Mouse (Mus musculus): ENCODE data around the gene Pawr.

Pawr gene

GRCm38 (mm10) chr10:108356601-108357187 lies 24.8 kb downstream of the Pawr start:
- no peak for DNase-seq (ENCODE audit: low read depth, low spot score)

- no peak for DNase-seq (ENCODE audit: low read depth, low spot score)
Observed at GRCm38 (mm10) chr10:108359974-108360373, 28.1 kb downstream of the Pawr start.

GRCm38 (mm10) chr10:108360801-108361200 lies 28.9 kb downstream of the Pawr start:
- no peak for DNase-seq (ENCODE audit: low read depth, low spot score)

DNA sequence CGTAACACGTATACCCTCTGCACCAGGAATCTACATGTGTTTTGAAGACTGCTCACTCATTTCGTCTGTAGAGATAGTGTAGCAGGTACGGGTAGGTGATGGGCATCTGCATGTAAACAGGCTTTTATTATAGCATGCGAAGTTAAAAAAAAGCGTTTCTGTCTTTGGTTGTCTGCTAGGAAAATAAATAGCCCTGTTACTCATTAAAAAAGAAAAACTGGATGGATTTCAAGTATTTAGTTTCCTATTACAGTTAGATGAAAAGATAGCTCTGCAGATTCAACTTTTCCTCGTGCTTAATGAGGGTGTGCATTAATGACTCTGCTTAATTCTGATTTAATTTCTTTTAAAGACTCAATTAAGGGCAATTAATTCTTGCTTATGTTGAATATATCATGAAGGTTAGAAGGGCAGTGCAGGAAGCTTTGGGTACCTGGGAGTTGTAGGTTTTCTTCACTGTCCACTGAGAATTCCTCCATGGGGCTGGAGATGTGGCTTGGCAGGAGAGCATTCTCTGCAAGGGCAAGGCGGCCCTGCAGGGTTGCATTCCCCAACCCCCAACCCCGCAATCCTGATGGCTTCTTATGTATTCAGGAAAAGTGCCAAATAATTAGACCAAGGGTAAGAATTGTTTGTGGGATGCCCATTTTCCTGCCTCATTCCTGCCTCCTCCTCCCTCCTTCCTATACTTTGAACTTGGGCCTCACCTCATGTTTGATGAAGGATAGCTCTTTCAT lies 29.7 kb downstream of the Pawr start:
- no peak for DNase-seq (ENCODE audit: low read depth, low spot score)

DNA sequence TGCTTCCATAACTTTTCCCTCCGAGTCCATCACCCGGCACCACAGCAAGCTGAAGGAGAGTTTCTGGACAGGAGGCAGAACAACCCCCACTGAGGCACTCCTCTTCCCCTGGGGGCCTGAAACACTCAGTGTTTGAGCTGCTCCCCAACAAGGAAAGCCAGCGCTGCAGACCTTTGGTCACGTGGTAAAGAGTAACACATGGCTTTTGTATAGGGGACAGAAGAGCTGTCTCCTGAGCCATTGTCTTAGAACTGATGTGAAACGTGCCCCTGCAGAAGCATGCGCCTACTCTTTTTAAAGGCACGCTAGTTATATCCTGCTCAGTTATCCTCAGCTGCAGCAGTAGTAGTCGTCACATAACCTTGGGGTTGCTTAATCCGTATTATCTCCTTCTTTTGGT lies 32.0 kb downstream of the Pawr start:
- no peak for DNase-seq (ENCODE audit: low read depth, low spot score)

GRCm38 (mm10) chr10:108364946-108365719 lies 33.2 kb downstream of the Pawr start:
- DNase-seq (ENCODE audit: low read depth, low spot score), result no peak

GRCm38 (mm10) chr10:108366251-108366650 lies 34.3 kb downstream of the Pawr start:
- DNase-seq (ENCODE audit: low read depth, low spot score), result no peak

GRCm38 (mm10) chr10:108368358-108368757 lies 36.4 kb downstream of the Pawr start:
- no peak for DNase-seq (ENCODE audit: low read depth, low spot score)

- DNase-seq (ENCODE audit: low read depth, low spot score), result no peak
Observed at GRCm38 (mm10) chr10:108372258-108372657, 40.3 kb downstream of the Pawr start.

GRCm38 (mm10) chr10:108372858-108373257 lies 40.9 kb downstream of the Pawr start:
- DNase-seq (ENCODE audit: low read depth, low spot score), result no peak

- DNase-seq (ENCODE audit: low read depth, low spot score), result no peak
Observed at GRCm38 (mm10) chr10:108375796-108376195, 43.9 kb downstream of the Pawr start.

GRCm38 (mm10) chr10:108376366-108376765 lies 44.4 kb downstream of the Pawr start:
- DNase-seq (ENCODE audit: low read depth, low spot score), result no peak

DNA sequence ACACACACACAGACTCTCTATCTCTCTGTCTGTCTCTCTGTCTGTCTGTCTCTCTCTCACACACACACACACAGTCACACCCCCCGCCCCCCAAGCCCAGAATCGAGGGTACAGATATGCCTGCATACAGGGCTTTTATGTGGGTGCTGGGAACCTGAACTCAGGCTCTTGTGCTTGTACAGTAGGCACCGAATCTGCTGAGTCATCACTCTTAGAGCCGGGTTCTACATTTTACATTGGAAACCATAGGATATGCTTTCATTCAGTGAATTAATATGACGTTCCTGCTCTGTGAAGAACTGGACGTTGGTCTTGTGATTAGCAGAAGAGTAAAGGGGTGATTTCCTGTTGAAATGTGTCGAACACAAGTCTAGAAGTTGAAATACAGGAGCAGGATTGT lies 45.4 kb downstream of the Pawr start:
- DNase-seq (ENCODE audit: low read depth, low spot score), result no peak

DNA sequence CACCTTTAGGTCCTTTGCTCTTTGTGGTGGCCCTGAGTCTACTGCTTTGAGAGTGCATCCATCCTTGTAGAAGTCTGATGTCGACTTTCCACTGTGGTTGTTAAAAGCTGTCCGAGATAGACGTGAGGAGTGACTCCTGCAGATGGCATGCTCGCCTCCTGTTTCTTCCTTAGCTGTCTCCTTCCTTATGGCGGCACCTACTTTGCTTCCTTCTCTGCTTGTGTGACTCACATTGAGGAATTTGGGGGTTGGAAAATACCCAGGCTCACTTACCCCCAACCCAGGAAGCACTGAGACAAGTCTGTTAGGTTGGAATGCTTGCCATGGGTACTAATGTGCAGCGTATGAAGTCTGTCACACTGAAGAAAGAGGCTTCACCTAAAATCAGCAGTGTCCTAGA lies 46.1 kb downstream of the Pawr start:
- DNase-seq (ENCODE audit: low read depth, low spot score), result no peak

DNA sequence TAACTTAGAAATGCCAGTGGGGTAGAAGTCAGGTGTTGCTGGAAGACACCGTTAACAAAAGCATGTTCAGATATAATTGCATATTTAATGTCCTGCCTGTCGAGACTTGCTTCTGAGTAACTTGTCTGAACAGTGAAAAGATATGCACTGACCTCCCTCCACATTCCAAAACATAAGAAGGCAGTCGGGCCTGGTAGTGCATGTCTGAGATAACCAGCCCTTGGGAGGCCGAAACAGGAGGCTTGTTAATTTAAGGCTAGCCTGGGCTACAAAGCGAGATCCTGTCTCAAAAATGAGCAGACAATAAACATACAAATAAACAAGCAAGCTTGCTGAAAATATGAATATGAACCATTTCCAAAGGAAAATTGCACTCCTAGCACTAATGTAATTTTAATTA lies 46.6 kb downstream of the Pawr start:
- DNase-seq (ENCODE audit: low read depth, low spot score), result no peak

DNA sequence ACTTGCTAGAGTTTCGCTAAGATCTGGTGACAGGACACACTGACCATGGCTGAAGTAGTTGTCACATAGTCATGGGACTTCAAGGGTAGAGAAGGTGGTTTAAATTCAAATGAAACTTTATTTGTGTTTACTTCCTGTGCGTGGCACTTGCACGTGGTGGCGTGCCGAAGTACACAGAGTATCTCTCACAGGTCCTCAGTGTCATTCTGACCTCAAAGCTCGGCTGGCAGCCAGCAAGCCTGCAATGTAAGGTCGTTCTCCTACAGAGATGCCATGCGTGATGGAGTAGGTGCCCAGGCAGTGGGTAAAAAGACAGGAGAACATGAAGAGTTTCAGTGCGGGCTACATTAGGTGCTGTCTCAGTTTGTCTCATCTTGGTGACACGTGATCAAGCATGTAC lies 48.8 kb downstream of the Pawr start:
- no peak for DNase-seq (ENCODE audit: low read depth, low spot score)

DNA sequence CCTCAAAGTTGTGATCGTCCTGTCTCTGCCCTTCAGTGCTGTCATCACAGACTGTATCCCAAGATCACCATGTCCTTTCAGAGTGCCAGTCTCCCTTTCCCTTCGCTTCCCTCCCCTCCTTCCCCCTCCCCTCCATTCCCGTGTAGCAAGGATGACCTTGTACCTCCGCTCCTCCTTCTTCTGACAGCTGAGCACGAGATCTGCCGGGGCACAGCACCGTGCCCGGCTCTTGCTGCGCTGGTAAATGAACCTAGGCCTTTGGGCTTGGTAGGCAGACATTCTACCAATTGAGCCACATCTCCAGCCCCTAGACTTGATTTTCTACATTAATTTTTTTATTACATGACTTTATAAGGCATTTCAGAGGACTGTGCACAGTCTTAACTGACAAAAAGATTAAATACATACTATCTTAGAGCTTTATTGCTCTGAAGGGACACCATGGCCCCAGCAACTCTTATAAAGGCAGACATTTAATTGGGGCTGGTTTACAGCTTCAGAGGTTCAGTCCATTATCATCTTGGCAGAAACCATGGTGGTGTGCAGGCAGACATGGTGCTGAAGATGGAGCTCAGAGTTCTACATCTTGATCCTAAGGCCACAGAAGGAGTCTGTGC lies 52.3 kb downstream of the Pawr start:
- DNase-seq (ENCODE audit: low read depth, low spot score), result no peak

- DNase-seq (ENCODE audit: low read depth, low spot score), result no peak
Observed at GRCm38 (mm10) chr10:108385480-108385955, 53.6 kb downstream of the Pawr start.

- no peak for DNase-seq (ENCODE audit: low read depth, low spot score)
Observed at GRCm38 (mm10) chr10:108388410-108388915, 56.5 kb downstream of the Pawr start.

GRCm38 (mm10) chr10:108389178-108389926 lies 57.4 kb downstream of the Pawr start:
- DNase-seq (ENCODE audit: low read depth, low spot score), result no peak

DNA sequence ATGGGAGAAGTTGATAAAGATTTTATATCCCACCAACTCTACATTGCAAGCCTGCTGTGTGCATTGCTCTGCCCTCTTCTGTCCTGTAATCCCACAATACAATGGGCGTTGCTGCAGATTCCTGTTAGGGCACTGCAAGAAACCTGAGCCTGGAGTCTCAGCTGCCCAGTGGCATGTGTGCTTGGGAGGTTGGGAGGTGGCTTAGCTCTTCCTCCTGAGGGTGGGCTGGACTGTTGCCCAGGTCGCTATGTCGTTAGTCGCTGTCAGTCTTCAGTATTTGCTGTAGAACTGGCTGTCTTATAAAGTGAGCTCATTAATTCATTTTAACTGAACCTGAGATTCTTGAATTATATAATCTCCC lies 58.0 kb downstream of the Pawr start:
- no peak for DNase-seq (ENCODE audit: low read depth, low spot score)

All from retina, postnatal 7 days (tissue).